Mouse (Mus musculus): ENCODE data around the gene 5530401A14Rik.
A peak's percentile ranks its signal among the peaks of the same experiment; 100 is the strongest.

5530401A14Rik gene

GRCm38 (mm10) chr11:81860250-81860972, at the start of gene 5530401A14Rik:
TSS of gene 5530401A14Rik (plus strand) at chr11:81860673.
- peak; percentile 68 for DNase-seq (ENCODE audit: low spot score)

- no peak for DNase-seq (ENCODE audit: low spot score)
These were observed 45.7 kb upstream of the 5530401A14Rik start for GRCm38 (mm10) chr11:81814816-81815215.

DNA sequence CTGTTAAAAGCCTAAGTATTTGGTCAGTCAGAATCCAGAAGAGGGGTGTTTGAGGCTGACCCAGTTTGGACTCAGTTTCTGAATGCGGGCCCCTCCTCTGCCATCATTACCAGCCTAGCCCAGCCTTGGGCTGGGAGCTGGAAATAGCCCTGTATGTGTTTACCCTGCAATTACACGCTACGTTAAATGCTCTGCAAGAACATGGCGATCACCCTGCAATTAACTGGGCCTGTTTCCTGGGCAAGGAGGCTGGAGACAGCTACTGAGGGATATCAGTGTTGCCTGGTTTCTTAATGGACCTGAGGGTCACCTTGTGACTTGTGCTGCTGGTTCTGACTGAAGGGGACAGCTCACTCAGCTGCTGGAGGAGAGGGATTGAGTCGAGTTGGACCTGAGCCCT, 43.9 kb upstream of the 5530401A14Rik start:
- DNase-seq (ENCODE audit: low spot score) = no peak

- DNase-seq (ENCODE audit: low spot score) = no peak
These were observed 28.1 kb upstream of the 5530401A14Rik start for GRCm38 (mm10) chr11:81832381-81832780.

DNA sequence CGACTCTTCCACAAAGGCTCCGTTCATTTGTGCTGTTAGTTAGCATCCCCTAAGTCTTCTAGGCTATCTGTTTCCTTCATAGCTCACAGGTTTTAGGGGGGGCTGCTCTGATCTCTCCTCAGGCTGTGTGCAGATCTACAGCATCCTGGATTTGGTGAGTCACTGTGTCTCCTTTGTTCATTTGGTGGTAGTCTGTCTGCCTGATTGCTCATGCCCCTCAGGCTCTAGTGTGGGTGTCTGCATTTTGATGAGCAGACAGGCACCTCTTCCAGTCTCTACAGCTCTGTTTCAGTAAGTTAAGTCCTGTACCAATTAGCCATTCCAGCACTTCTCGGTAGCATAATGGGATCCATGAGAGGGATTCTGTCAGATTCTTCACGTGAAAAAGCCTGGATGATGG, 22.0 kb upstream of the 5530401A14Rik start:
- no peak for DNase-seq (ENCODE audit: low spot score)

DNA sequence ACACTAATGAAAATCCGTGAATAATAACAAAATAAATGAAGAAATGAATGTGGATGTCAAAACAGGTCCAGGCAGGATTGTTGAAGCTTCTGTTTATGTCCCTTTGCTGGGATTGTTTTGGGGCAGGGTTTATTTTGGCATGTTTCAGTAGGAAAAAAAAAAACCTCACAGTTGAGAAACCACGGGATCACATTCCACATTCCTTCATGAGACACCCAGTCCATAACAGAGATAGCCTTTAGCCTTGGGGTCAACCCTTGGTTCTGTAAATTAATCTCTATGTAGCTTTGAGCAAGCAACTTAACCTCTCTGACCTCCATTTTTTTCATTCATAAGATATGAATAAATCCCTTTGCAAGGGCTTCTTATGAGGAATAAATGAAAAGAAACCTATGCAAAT, 19.5 kb upstream of the 5530401A14Rik start:
- no peak for DNase-seq (ENCODE audit: low spot score)

- DNase-seq (ENCODE audit: low spot score) = no peak
These were observed 15.3 kb upstream of the 5530401A14Rik start for GRCm38 (mm10) chr11:81845010-81845685.

- no peak for DNase-seq (ENCODE audit: low spot score)
These were observed 14.8 kb upstream of the 5530401A14Rik start for GRCm38 (mm10) chr11:81845686-81846036.

DNA sequence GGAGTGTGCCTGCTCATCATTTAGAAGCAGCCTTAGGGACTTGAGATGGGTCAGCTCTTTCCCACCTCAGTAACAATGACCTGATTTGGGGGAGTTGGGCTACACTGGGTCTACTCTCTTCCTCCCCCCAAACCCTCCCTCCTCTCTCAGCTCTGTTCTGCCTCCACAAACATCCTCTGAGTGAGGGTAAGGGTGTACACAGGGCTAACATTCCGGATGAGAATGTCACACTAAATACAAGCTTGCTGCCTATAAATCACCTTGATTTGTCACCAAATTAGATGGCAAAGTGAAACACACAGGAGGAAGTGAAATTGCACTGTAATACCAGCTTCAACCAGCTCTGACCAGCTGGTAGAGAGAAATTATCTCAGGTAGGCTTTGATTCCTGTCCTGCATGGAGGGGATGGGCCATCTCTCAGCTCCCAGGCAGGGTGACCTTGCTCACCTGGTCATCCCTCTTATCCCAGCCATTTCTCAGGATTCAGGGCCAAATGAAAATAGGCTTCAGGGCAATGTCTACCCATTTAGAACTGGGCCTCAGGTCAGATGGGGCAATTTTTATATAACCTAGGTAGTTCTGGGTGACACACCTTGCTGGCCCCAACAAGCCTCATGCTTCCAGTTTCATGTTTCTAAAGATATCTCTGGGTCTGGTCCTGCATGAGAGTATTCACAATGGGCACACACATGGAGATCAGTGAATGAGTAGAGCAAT, 12.5 kb upstream of the 5530401A14Rik start:
- DNase-seq (ENCODE audit: low spot score) = no peak

DNA sequence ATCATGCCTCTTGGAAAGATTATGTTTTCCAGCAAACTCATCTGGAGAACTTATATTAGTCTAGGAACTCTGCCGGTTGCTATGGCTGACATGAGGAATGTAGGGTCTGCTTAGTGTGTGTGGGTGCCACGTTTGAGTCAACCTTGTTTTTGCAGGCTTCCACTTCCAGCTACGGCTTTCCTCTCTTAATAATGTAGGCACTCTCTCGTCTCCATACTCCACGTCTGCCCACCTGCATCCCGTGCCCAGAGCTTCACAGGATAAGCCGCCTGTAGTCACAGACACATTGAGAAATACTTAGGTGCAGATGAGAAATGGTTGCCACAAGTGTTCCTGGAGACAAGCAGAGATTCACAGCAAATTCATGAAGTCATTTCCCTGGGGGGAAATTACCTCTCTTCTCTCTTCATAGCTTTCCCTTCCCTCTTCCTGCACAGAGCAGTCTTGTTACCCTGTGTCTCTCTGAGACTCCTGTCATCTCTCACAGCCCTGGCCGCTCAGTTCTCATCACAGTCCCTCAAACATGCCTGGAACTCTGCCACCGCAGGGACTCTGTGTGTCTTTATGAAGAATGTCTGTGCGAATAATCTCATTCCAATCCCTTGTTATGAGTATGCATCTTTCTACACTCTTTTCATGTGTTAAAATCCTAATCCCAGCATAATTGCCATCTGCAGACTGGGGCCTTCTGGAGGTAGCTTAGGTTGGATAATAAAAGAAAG, 5.3 kb downstream of the 5530401A14Rik start:
- no peak for DNase-seq (ENCODE audit: low spot score)

DNA sequence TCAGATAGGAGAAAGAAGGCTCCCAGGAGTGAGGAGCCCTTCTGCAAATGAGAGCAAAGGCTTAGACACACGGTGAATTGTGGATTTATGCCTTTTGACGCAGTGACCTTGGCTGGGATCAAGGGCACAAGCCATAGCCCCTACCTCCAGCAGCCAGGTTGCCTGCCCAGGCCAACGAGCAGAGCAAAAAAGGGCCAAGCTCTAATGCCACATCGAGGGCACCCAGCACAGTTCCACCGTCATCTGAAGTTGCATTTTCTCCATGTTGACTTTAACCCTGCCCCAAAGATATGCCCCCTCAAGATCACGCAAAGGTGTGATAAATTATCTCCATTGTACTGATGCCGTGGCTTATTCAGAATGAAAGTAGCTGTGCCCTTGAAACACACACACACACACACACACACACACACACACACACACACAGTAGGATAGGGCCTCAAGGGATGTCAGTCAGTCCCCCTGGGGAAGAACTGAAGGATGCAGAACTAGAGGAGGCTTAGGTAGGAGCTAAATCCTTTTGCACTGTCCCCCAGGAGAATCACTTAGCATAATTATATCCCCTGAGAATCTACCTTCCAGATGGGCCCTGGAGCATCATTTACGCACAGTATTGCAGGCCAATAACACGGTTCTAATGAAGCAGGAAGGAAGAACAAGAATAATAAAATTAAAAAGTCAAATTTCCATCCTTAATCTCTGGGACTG, 11.2 kb downstream of the 5530401A14Rik start:
- DNase-seq (ENCODE audit: low spot score) = no peak

- no peak for DNase-seq (ENCODE audit: low spot score)
These were observed 36.0 kb downstream of the 5530401A14Rik start for GRCm38 (mm10) chr11:81896511-81896910.

GRCm38 (mm10) chr11:81897547-81898354, 37.3 kb downstream of the 5530401A14Rik start:
- DNase-seq (ENCODE audit: low spot score) = peak; percentile 48

DNA sequence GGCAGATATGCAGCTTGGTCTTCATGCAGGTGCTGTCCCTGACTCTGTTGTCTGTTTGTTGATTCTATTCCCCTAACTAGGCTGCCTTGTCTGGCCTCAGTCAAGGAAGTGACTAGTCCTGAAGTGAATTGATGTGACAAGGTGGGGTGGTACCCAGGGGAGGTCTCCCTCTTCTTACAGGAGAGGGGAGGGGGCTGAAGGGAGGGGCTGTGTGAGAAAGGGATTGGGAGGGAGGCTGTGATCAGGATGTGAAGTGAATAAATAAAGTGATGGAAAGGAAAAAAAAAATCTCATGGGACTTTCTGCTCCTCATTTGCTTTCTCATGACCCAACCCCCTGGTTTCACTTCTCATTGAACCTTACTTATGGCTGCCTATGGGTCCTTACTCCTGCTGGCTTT, 41.8 kb downstream of the 5530401A14Rik start:
- DNase-seq (ENCODE audit: low spot score) = no peak

DNA sequence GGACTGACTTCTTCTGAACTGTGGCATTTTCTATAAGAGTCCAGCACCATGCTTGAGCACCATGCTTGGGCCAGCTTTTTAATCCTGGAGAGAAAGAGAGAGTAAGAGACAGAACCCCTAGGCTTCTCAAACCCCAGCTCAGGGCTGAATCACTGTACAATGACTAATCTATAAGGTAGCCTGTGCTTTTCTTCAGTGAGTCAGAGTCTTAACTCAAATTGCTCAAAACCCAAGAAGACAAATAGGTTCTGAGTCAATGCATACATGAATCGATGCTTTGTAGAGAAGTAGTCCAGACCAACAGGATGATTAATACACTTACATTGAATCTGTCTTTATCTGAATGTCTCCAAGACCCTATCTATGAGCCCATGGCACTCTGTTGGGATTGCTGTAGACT, 48.3 kb downstream of the 5530401A14Rik start:
- DNase-seq (ENCODE audit: low spot score) = no peak

DNA sequence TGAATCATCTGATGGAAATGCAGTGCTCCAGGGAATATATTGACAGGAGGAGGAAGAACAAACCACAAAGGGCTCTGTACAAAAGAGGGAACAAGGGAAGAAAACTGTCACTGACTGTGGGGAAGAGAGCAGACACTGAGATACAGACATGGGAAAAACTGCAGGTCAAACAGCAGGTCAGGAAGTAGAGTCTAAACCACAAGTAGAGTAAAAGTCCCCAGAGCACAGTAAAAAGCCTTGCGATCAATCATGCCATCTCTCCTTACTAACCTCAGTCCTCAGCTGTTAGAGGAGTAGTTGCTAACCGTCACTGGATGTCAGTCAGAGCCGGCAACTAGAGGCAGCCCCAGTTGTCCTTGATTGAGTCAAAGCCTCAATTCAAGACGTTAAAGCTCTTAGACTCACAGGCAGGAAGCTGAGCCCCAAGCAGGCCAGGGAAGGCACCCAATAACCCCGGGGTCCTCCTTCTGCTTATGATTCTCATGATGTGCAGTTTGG, 49.0 kb downstream of the 5530401A14Rik start:
- DNase-seq (ENCODE audit: low spot score) = no peak

DNA sequence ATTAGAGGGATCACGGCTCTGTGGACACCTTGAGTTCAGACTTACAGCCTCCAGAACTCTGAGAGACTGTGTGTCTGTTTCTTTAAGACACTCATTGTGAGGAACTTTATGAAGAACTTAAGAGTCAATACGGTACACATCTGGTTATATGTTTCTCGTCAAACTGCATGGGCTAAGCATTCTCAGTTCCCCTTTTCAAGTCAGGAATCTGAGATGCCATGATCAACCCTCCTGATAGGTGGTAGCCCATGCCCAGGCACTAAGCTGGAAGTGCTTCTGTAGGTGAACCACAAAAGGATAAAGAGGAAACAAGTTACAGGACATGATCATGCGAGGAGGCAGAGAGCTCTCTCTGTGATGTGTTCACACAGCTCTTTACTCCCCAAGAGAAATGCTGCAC, 52.6 kb downstream of the 5530401A14Rik start:
- no peak for DNase-seq (ENCODE audit: low spot score)

DNA sequence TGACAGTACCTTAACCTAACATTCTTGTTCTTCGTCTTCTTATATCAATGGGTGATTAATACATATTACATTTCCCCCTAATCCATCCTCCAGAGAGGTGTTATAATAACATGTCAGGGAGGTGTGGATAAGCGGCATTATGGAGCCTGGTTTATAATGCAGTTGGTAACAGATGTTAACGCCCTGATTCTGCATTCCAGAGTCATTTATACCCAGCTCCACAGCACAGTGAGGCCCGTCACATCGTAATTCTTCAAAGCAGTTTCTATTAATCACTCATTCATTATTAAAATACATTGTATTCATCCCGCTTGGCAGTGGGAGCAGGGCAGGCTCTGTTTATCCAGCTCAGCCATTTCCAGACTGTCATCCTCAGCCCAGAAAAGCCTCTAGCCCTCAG, 55.0 kb downstream of the 5530401A14Rik start:
- DNase-seq (ENCODE audit: low spot score) = no peak

DNA sequence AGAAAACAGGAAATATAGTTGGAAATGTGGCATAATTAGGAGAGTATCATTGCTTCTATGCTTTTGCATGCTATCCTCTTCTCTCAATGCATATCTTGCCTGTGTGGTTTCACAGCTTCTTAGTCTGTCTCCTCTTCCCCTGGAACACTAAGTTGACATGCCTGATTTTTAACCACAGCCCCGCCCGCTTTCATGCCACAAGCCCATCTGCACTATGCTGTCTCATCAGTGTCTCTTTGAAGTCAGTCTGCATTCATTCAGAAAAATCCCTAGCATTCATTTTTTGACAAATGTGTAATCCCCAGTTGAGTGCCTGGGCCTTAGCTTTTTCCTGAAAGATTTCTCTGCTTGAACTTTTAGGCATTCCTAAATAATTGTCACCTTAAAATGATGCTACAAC, 62.6 kb downstream of the 5530401A14Rik start:
- no peak for DNase-seq (ENCODE audit: low spot score)

GRCm38 (mm10) chr11:81923626-81924025, 63.2 kb downstream of the 5530401A14Rik start:
- DNase-seq (ENCODE audit: low spot score) = no peak

DNA sequence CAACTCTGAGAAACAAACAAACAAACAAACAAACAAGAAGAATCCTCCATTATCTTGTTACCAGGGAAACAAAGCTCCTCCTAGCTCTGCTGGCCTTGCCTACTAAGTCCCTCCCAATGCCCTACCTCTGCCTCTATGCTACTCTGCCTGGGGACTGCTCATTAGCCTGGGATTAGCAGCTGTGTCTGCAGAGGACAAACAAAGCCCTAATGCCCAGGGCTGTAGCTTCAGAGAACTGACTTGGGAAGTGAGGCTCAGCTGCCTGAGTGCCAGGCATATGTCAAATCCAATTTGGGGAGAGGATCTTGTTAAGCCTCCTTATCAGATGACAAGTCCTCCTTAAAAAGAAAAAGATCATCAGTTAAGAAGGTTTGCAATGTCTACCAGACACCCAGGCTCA, 65.9 kb downstream of the 5530401A14Rik start:
- peak; percentile 18 for DNase-seq (ENCODE audit: low spot score)

All from embryo, embryonic 10.5 days (tissue).